Mouse (Mus musculus) gastrocnemius, adult 8-10 months (tissue): ENCODE results near the gene Kifc5b. TPM values are rescaled to one million over a fixed set of nuclear protein-coding genes. Genes with fewer than 3 reads are reported as not detected.

Experiments used
- DNase-seq, 2 experiments: peaks; one replicate each; pipeline ENCODE4 v3.0.0; 2022; ENCODE audit warnings: low spot score in 2 of 2
- total RNA-seq, 4 experiments: library from RNA; stranded (reverse); gene quantifications; 2 replicates each; pipeline ENCODE4 v1.2.4; 2022

The Kifc5b gene
- total RNA-seq, 4 experiments from 2014 or later, result 0.22 to 0.83 (median 0.41) TPM

DNA sequence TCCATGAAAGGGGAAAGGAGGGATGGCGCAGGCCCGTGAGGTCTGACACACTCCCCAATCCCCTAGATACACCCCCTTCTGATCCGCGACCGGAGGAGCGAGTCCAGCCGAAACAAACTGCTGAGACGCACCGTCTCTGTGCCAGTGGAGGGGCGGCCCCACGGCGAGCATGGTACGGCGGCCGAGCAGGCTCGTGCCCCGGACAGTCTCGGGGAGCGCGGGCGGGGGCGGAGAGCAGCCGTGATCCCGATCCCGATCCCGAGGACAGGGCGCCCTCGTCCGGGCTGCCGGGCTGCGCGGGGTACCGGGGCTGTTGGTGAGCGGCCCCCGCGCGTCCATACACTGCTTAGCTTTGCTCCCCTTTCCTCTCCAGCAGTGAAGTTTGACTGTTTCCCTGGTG is 29.7 kb downstream of the Kifc5b start:
- DNase-seq, result peak; percentile 73 to 83

DNA sequence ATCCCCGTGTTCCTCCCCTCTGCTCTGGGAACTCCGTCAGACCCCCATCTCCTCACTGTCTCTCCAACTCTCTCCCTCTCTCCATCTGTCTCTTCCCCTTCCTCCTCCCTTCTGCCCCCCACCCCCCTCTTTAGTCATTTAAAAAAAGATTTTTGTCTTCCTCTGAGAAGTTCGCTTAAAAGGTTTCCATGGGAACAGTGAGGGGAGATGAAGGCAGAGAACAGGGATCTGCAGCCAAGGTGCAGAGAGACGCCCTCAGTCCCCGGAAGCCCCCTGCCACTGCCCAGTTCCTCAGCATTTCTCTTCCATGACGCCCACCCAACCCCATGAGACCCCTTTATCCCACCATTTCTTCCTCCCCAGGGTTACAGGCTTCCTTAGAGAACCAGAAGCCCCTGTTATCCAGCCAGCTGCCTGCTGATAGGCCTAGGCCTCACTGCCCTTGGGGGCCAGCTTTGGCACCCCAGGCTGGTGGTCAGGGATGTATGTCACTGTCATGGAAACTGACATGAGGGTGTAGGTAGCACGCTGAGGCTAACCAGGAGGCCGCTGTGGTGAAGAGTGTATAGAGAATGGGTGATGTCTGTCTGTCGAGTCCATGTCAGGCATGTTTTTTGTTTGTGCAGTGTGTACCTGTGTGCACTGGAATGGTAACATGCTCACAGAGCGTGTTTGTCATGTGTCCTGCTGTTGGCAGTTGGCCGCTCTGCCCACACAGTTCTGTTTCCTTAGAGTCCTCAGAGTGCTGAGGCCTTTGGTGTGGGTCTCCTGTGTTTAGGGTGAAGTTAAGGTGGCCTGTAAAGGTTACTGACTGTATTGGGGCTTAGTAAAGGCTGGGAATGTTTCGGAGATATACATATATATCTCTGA is 30.6 kb downstream of the Kifc5b start:
- no peak for DNase-seq

DNA sequence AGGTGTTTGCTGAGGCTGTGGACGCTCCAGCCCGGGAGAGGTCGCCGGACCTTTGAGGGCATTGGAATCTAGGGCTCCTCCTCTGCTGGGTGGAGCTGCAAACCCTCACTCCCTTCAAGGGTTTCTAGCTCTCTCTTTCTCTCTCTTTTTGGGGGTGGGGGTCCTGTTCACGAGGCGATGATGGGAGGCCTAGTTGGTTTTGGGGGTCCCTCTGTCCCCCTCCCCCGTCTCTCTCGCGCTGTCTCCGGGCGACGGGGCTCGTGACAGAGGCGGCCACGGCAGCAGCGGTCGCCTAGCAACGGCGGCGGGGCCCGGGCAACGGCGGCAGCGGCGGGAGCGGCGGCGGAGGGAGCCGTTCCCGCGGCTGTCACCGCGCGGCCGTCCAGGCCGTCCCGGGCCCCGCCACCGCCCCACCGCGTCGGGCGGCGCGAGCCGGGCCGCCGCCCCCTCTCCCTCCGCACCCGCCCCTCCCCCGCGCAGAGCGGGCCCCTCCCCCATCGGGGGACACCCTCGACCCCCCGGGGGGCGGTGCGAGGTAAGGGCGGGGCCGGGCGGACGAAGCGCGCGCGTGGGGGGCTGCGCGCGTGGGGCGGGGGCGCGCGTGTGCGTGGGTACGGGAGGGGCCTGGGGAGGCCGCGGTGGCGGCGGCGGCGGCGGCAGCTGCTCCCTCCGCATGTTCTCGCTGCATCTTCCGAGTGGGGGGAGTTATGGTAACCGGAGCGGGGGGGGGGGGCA is 31.6 kb downstream of the Kifc5b start:
- DNase-seq, result no peak

DNA sequence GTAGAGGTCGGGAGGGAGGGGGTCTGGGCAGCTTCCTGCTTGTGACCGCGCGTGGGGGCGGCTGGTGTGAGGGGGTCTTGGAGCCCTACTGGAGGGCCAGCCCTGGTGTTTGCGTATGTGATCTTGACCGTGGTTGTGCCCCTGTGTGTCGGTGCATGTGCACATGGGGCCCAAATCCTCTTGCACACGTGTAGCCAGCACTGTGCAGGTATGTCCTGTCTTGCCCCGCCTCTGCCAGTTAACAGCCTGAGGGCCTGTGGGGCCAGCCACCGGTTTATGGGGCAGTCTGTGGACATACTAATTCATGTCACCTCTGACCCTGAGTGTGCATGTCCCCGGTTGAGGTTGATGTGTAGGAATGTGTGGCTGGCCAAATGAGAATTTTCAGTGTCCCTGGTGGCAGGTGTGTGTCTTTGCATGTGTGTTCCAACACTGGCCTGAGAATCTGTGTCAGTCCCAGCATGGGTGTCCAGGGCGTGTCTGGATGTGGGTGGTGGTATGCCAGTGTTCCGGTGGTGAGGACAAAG is 32.2 kb downstream of the Kifc5b start:
- DNase-seq, result no peak

DNA sequence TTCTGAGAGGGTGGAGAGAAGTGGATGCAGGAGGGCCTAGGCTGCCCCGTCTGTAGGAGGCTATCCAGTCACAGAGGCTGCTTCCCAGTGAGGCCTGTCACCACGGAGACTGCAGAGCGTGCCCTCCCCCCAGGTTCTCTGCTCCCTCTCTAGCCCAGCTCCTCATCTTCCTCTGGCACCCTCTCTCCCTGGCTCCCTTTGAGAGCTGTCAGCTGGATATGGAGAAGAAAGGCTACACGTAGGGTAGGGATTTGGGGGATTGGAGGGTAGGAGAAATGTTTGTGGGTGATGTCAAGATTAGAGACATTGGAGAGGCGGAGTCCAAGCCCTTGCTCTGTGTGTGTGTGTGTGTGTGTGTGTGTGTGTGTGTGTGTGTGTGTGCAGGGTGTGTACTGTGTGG is 33.0 kb downstream of the Kifc5b start:
- no peak for DNase-seq

- DNase-seq, result no peak
Observed at GRCm38 (mm10) chr17:26950560-26951288, 33.8 kb downstream of the Kifc5b start.

- DNase-seq, result peak in 1 of 2 experiments; percentile 55
Observed at GRCm38 (mm10) chr17:26951406-26951805, 34.5 kb downstream of the Kifc5b start.

DNA sequence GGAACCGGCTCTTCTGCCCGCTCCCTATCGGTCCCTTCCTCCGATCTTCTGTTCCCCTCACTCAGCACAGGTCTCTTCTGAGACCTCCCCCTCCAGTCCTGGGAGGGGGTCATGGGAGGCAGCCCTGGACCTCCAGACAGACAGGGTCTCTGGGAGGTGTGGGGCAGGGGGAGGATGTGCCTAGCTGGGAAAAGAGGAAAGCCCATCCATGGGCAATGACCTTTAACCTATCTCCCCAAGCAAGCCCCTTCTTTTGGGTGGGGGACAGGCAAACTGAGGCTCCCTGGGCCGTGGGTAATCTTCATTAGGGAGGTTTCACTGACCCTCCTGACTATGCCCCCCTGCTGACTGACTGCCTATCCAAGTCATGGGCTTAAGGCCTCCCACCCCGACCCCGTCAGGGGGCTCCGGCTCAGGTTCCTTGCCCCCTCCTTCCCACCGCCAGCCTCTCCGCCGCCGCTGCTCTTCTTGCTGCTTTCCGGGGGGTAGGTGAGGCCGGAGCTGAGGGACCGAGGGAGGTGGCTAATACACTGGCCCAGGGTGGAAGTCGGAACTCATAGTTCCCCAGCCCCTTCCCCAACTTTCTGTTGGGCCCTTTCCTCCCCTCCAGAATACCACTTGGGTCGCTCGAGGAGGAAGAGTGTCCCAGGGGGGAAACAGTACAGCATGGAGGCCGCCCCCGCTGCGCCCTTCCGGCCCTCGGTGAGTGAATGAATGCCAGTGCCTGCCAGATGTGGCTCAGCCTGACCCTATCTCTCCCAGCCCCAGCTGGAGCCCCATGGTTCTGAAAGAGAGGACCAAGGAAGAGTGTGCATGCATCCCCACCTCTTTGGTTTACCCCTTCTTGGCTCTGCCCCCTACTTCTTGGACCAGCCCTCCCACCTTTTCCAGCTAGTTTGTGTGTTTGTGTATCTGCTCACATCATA is 35.3 kb downstream of the Kifc5b start:
- no peak for DNase-seq

DNA sequence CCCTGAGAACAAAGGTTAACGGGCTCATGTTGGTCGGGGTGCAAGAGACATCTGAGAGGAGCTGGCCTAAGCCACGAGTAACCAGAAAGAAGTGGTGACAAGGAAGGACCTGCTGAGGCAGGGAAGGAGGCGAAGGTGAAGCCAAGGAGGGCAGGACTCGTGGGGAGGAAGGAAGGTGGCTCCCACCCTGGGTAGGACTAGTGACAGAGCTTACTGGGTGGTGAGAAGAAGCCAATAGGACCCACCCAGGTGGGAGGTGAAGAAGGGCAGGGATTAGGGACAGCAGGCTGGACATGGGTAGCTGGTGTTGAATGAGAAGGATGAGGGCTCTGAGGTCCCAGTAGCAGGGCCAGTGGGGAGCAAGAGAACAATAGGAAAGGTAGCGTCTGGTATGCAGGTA is 36.3 kb downstream of the Kifc5b start:
- no peak for DNase-seq

GRCm38 (mm10) chr17:26953726-26954125 is 36.8 kb downstream of the Kifc5b start:
- no peak for DNase-seq

GRCm38 (mm10) chr17:26956309-26956708 is 39.4 kb downstream of the Kifc5b start:
- no peak for DNase-seq

- DNase-seq, result no peak
Observed at GRCm38 (mm10) chr17:26956895-26957294, 40.0 kb downstream of the Kifc5b start.

GRCm38 (mm10) chr17:26957872-26958271 is 41.0 kb downstream of the Kifc5b start:
- DNase-seq, result no peak

GRCm38 (mm10) chr17:26958880-26959279 is 42.0 kb downstream of the Kifc5b start:
- no peak for DNase-seq

- no peak for DNase-seq
Observed at GRCm38 (mm10) chr17:26959815-26960214, 42.9 kb downstream of the Kifc5b start.

DNA sequence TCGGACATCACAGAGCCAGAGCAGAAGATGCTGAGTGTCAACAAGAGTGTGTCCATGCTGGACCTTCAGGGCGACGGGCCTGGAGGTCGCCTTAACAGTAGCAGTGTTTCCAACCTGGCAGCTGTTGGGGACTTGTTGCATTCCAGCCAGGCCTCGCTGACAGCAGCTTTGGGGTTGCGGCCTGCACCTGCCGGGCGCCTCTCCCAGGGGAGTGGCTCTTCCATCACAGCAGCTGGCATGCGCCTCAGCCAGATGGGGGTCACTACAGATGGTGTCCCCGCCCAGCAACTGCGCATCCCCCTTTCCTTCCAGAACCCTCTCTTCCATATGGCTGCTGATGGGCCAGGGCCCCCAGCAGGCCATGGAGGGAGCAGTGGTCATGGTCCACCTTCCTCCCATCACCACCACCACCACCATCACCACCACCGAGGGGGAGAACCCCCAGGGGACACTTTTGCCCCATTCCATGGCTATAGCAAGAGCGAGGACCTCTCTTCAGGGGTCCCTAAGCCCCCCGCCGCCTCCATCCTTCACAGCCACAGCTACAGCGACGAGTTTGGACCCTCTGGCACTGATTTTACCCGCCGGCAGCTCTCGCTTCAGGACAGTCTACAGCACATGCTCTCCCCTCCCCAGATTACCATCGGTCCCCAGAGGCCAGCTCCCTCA is 44.8 kb downstream of the Kifc5b start:
- no peak for DNase-seq

- no peak for DNase-seq
Observed at GRCm38 (mm10) chr17:26966993-26967392, 50.1 kb downstream of the Kifc5b start.

- DNase-seq, result no peak
Observed at GRCm38 (mm10) chr17:26967477-26967876, 50.6 kb downstream of the Kifc5b start.

DNA sequence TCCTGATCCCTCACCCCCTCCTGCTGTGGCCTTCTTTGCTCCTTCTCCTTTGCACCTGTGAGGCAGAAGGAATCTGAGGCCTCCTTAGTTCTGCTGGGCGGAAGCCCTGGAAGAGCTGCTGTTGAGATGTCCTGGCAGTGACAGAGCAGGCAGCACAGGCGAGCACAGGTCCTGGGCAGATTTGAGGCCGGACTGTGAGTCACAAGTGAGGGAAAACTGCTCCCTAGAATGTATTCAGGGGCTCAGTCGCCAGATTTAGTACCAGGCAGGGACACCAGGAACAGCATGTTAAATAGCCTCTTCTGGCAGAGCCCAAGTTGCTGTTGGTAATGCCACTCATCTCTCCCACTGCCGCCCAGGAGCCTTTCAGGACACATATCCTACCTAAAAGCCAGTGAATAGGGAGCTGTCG is 51.3 kb downstream of the Kifc5b start:
- no peak for DNase-seq

DNA sequence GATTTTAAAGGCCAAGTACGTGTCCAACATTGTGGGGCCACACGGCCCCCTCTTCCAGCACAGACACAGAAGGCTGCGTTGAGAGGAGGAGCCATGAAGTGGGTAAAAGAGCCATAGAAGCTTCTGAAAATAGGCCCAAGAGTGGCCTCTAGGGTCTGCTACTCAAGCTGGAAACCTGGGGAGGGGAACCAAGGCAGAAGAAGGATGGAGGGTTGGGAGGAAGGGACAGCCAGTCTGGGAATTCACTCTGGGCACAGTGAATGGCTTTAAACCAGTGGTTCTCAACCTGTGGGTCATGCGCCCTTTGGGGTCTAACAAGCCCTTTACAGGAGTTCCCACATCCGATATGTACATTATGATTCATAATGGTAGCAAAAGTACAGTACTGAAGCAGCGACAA is 52.4 kb downstream of the Kifc5b start:
- no peak for DNase-seq
